Mouse (Mus musculus) bone marrow macrophage, adult 2 months (primary cell): Measurements from ENCODE around the gene Ankrd36.

Experiments
- CTCF ChIP-seq: IDR thresholded peaks from 2 replicates; pipeline ENCODE4 v1.5.1; 2012; ENCODE audit warnings: low read depth, mild to moderate bottlenecking, low read length, moderate library complexity
- POLR2A ChIP-seq: IDR thresholded peaks from 2 replicates; pipeline ENCODE4 v1.6.1; 2012; ENCODE audit warnings: mild to moderate bottlenecking, low read depth, low read length, borderline replicate concordance

DNA sequence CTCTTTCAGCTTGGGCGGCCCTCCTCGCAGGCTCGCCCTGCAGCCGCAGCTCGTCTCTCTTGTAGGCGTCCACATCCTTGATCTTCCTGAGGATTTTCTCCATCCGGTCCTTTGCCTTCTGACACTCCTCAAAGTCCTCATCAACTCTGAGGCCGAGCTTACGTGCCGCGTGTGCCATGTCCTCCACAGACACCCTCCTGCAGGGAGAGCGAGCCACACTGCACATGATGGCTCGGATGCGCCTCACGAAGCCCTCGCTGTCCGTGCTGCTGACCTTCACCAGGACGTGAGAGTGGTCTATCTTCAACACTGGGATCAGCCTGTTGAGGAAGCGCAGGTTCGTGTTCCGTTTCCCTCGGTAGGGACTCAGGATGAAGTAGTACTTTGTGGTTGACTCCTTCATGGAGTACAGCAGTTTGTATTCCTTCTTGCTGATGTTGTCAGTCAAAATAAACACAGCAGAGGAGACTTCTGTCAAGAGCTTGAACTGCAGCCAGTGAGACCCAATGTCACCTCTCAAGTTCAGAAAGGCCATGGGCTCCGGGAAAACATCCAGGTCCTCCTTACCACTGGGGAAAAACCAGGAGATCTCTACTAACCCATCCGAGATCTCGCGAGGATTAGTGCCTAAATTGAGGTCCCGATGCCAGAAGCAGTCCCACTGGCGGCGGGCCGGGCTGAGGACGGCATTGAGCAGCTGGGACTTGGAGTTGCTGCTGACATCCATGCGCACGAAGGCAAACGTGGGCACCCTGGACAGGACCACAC lies 147.6 kb downstream of the Ankrd36 start:
- no peak for TF ChIP-seq CTCF
- no peak for TF ChIP-seq POLR2A
